Mouse (Mus musculus) heart, adult 2 months (tissue): ENCODE measurements around the gene Rabl3.

Experiments
- CTCF ChIP-seq: fragments of 200-600 bp; IDR thresholded peaks from 2 replicates; pipeline ENCODE4 v1.8.1; 2022; ENCODE audit warnings: antibody characterized with exemption, mild to moderate bottlenecking, moderate library complexity
- EP300 ChIP-seq: fragments of 200-500 bp; IDR thresholded peaks from 2 replicates; pipeline ENCODE4 v1.6.1; 2011; ENCODE audit warnings: low read depth, low read length, control low read depth; ENCODE audit not compliant: insufficient read depth
- POLR2A ChIP-seq: fragments of 200-500 bp; IDR thresholded peaks from 2 replicates; pipeline ENCODE4 v1.6.1; 2011; ENCODE audit warnings: mild to moderate bottlenecking, low read depth, low read length, control low read depth; ENCODE audit not compliant: insufficient read depth

- no peak for TF ChIP-seq CTCF
- no peak for TF ChIP-seq POLR2A
- TF ChIP-seq EP300, result no peak
Measured at GRCm38 (mm10) chr16:37540776-37541175, 1.1 kb downstream of the Rabl3 start.
